ENCODE assay signal across 29 mouse cellular contexts in the genomic region with DNA sequence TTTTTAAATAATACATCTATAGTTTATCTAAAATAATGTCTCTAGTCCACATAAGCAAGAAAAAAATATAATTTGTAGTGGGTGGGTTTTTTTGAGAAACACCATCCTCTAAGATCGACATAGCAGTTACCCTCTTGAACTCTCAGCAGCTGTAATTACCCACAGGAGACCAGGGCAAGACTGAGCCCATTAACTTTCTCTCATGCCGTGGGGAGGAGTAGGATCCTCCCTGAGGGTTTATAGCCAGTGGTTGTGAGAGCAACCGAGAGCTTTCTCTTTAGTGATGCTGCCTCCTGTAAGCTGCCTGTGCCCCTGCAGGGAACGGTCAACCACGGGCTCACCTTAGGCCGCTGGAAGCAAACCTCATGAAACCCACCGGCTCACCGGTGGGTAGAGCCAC. TPM values are rescaled to one million over a fixed set of nuclear protein-coding genes. Genes with fewer than 3 reads are reported as not detected.
"Had no signal": no experiment of that assay in that cellular context is flagged by ENCODE, and none has a peak within 500 bp of the region (broad histone marks: within the 10 kb centered on the region; RNA-seq: fewer than 3 reads in every experiment).

No protein-coding gene starts in this region.

- ATAC-seq: forebrain, embryonic 13.5 days; forebrain, embryonic 14.5 days; forebrain, embryonic 15.5 days; forebrain, embryonic 16.5 days; forebrain, postnatal 0 days had no signal

- H3K4me1 ChIP-seq: forebrain, embryonic 15.5 days had no signal

- H3K4me2 ChIP-seq: embryonic facial prominence, embryonic 12.5 days; embryonic facial prominence, embryonic 13.5 days; embryonic facial prominence, embryonic 15.5 days; forebrain, embryonic 12.5 days; forebrain, embryonic 13.5 days; forebrain, embryonic 15.5 days had no signal

- DNase-seq: cerebellum, adult 18-20 months; cerebellum, adult 2 months; cerebellum, adult 8-10 months; cerebellum, adult 9-10 months; cerebellum, adult 9-11 months; cerebellum, postnatal 10 days; cerebellum, postnatal 14 days; cerebellum, postnatal 25 days; cerebellum, postnatal 36 days; embryo, embryonic 11 days; forebrain, postnatal 0 days; gastrocnemius, postnatal 10 days; gastrocnemius, postnatal 14 days; gastrocnemius, postnatal 36 days; heart, adult 11 months; heart, adult 18-20 months; heart, adult 2 months had no signal

- H3K9ac ChIP-seq: embryonic facial prominence, embryonic 12.5 days; embryonic facial prominence, embryonic 13.5 days; embryonic facial prominence, embryonic 15.5 days; forebrain, embryonic 12.5 days; forebrain, embryonic 13.5 days; forebrain, embryonic 15.5 days; forebrain, postnatal 0 days had no signal

- H3K27ac ChIP-seq: embryonic facial prominence, embryonic 12.5 days; embryonic facial prominence, embryonic 13.5 days; embryonic facial prominence, embryonic 15.5 days; forebrain, embryonic 10.5 days; forebrain, embryonic 12.5 days; forebrain, embryonic 13.5 days; forebrain, embryonic 15.5 days; heart, adult 2 months had no signal

- H3K36me3 ChIP-seq: embryonic facial prominence, embryonic 12.5 days; embryonic facial prominence, embryonic 13.5 days; embryonic facial prominence, embryonic 15.5 days; forebrain, embryonic 10.5 days; forebrain, embryonic 12.5 days; forebrain, embryonic 15.5 days had no signal

- H3K4me3 ChIP-seq: embryonic facial prominence, embryonic 12.5 days; embryonic facial prominence, embryonic 13.5 days; embryonic facial prominence, embryonic 15.5 days; erythroblast, embryonic 14.5 days; forebrain, embryonic 10.5 days; forebrain, embryonic 12.5 days; forebrain, embryonic 13.5 days; forebrain, embryonic 15.5 days; heart, adult 2 months had no signal

- H3K9me3 ChIP-seq: embryonic facial prominence, embryonic 12.5 days; embryonic facial prominence, embryonic 13.5 days; embryonic facial prominence, embryonic 15.5 days; forebrain, embryonic 10.5 days; forebrain, embryonic 12.5 days; forebrain, embryonic 13.5 days; forebrain, embryonic 15.5 days had no signal

- H3K27me3 ChIP-seq: embryonic facial prominence, embryonic 12.5 days; embryonic facial prominence, embryonic 13.5 days; embryonic facial prominence, embryonic 15.5 days; forebrain, embryonic 12.5 days; forebrain, embryonic 13.5 days; forebrain, embryonic 15.5 days had no signal

RNA-seq across cellular contexts. Expression of gene Socs2, which starts 24.9 kb away (rescaled TPM):
- total RNA-seq: common myeloid progenitor, adult 5-6 weeks; granulocyte monocyte progenitor cell, adult 5-6 weeks had no signal
